Mouse (Mus musculus) liver, embryonic 14.5 days (tissue): ENCODE measurements around the gene Stxbp4.

ENCODE experiments used
- CTCF ChIP-seq: IDR thresholded peaks from 2 replicates; pipeline ENCODE4 v1.5.1; 2016; ENCODE audit warnings: antibody characterized with exemption, low read depth, control low read depth
- EP300 ChIP-seq: IDR thresholded peaks from 2 replicates; pipeline ENCODE4 v1.6.1; 2016; ENCODE audit warnings: antibody characterized with exemption, low read depth

DNA sequence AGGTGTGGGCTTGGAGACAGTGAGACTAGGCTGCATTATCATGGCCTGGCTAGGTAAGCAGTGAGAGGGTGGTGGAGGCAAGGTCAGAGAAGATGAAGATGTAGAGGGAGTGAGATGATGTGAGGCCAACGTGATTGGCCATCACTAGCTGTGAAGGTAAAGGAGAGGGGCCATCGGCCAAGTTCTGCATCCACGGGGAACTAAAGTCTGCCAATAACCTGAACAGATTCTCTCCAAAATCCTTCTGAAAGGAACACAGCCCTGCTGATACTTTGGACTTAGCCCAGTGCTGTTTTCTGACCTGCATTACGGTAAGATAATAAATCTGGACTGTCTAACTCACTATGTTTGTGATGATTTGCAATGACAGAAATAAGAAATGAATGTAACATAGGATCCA is 167.6 kb downstream of the Stxbp4 start:
- TF ChIP-seq CTCF: no peak
- TF ChIP-seq EP300: no peak
